Mouse (Mus musculus) lung, postnatal 10 days (tissue): ENCODE data around the gene Gprc5d.

Source experiments
- DNase-seq: peaks from one replicate; pipeline ENCODE4 v3.0.0; 2021

Gene Gprc5d

DNA sequence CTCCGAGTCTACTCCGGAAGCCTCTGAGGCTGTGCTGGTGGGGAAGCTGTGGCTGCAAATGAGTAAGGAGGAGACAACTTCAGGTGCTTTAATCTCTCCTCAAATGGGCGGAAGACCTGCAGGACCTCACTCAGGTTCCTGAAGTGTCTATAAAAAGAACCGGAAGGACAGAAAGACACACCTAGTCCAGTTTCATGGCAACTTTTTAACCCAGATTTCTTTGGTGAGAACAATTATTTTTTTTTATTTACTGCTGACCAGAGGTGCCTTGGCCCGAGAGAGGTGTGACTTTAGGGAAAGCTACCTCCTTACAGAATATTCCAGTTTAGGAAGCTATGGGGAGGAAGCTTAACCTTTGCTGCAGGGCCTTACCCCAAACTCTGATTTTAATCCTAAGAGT lies at the start of gene Gprc5d:
TSS of gene Gprc5d (minus strand) at position 101 of the 400 bp plus-strand sequence.
- no peak for DNase-seq

- DNase-seq, result no peak
Measured at GRCm38 (mm10) chr6:135166712-135167111, 48.6 kb upstream of the Gprc5d start.

DNA sequence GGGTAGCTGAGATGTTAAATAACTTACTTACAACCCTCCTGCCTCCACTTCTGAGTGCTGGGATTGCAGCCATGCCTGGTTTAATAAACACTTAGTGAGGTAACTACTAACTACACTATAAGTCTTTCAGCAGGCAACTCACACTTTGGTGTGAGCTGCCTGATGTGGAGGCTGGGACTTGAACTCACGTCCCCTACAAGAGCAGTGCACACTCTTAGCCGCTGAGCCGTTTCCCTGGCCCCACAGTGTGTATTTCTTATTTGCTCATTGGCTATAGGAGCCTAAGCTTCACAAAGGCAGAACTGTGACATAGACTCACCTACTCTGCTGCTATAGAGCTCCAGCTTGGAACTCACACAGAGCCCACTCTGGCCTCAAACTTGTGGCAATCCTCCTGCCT lies 48.2 kb upstream of the Gprc5d start:
- no peak for DNase-seq

DNA sequence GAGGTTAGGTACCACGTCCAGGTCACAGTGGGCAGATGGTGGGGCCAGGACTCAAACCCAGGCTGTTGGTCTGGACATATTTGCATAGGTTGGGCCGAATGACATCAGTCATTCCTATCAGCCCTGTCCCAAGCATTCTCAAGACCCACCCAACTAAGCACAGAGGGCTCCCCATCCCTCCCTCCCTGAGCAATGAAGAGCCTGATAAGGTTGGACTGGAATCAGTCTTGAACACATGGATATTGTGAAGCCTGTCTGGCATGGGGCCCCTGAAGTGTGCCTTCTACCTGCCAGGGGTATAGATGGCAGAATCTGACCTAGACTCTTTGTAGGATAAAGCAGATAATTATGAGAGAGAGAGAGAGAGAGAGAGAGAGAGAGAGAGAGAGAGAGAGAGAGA lies 47.6 kb upstream of the Gprc5d start:
- DNase-seq, result no peak

GRCm38 (mm10) chr6:135165191-135165590 lies 47.1 kb upstream of the Gprc5d start:
- DNase-seq, result no peak

DNA sequence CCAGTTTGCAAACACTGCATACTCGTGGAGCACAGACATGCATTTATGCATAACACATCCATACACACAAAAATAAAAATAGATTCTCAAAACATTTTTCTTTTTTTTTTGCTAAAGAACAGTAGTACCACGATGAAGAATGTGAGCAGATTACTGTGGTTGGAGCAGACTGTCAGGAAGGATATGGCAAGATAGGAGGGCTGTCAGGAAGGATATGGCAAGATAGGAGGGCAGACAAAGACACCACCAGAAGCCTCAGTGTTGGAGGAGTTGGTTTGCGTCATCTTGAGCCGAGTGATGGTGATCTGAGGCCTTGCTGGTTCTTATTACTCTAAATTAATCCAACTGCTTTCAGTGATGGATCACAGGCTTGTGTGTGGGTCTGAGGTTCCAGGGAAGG lies 44.8 kb upstream of the Gprc5d start:
- DNase-seq, result no peak

GRCm38 (mm10) chr6:135162311-135162710 lies 44.2 kb upstream of the Gprc5d start:
- no peak for DNase-seq

DNA sequence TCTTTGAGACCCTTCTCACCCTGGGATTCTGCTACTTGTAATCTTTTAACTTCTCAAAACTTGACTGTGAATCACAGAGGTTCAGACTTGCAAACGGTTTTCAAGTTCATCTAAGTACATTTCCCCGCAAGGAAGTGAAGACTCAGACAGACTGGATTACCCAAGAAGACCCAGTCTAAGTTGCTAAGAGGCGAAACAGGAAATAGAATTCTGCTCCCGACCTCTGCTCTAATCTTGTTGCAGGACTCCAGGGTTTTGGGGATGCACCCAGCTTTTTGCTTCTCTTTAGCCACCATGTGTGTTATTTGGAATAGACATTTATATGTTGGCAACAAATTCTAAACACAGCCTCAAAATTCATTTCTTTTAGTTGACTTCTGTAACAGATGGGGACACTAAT lies 43.3 kb upstream of the Gprc5d start:
- no peak for DNase-seq

GRCm38 (mm10) chr6:135158509-135158908 lies 40.4 kb upstream of the Gprc5d start:
- no peak for DNase-seq

DNA sequence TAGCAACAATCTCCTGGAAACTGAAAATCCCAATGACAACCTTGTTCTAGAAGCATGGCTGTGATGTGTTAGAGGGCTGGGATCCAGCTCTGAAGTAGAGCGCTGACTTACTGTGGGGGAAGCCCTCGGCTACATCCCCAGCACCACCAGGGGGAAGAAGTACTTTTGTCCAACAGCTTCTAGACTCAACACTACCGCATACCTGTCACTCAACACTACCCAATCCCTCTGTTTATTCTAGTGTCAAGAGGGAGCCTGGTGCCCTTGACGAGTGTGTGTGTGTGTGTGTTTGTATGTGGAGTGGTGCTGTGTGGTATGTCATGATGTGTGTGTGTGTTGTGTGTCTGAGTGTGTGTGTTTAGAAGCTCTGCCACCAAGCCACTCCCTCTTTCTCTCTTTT lies 39.4 kb upstream of the Gprc5d start:
- DNase-seq, result peak; percentile 24

DNA sequence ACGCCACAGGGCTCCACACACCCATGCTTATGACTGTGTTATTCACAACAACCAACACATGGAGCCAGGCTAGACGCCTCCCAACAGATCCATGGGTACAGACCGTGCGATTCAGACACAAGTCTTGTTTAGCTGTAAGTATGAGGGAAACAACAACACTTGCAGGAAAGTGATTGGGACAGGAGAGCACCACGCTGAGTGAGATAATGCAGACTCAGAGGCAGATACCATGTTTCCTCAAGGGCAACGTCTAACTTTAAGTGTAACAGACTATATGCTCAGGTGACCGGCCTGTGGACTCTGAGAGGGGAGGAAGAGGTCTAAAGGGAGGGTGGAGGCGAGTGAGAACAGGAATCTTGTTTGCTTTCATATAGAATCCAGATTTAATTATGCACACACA lies 38.5 kb upstream of the Gprc5d start:
- DNase-seq, result no peak

GRCm38 (mm10) chr6:135153719-135154118 lies 35.6 kb upstream of the Gprc5d start:
- DNase-seq, result no peak

DNA sequence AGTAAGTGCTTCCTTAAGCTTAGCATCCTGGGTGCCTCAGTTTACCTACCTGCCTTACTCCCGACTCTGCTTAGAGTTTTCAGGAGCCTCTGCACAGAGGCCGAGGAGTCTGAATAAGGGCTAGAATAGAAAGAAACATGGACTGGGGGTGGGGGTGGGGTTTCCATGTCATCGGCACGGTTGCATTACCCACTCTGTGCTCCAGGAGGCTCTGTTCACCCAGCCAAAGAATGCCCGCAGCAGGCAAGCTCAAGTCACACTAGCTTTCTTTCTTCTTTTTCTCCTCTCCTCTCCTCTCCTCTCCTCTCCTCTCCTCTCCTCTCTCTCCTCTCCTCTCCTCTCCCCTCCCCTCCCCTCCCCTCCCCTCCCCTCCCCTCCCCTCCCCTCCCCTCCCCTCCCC lies 32.2 kb upstream of the Gprc5d start:
- peak; percentile 47 for DNase-seq

DNA sequence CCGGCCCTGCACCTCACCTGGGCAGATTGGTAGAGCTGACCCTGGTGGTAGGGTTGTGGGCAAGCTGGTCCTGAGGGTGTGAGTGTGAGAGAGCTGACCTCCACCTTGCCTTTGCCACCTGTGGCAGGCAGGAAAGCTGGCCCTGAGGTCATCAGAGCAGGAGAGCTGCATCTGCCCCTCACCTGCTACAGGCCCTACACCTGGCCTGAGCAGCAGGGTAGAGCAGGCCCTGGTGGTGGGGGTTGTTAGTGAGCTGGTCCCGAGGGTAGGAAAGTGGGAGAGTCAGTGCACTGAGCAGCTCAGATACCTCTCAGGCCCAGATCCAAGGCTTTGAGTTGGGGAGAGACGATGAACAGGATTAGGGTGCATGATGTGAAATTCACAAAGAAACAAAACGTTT lies 31.6 kb upstream of the Gprc5d start:
- DNase-seq, result no peak

DNA sequence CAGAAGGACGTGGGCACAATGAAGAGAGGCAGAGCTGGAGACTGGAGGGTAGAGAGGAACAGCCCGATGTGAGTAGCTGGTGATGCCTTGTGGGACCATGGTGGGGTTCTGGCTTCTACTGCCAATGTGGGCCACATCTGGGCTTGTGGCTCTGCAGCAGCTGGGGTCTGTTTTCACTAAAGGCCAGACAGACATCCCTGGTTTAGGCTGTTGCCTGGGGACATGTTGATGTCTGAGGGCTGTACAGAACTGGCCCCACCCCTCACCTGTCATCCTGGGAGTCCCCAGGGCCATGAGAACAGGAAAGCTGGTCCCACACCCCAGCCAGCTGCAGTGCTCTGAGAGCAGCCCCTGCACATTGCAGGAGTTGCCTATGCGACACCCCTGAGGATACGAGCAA lies 31.1 kb upstream of the Gprc5d start:
- DNase-seq, result no peak

DNA sequence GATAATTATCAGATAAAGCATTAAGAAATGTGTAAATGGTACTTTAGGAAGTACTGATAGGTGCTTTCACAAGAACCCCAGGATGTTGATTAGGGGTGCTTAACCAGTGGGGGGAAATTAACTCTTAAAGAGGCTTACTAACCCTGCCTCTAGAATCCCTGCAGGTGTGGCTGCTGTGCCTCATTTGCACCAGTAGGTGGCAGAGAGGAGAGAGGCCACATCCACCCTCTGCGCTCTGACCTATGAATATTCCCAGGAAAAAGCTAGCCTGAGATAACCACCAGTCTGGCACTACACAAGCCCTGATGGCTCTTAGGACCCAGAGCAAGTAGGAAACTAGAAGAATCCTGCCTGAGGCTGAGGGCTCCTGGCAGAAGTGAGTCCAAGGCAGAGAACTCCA lies 30.4 kb upstream of the Gprc5d start:
- peak; percentile 49 for DNase-seq

DNA sequence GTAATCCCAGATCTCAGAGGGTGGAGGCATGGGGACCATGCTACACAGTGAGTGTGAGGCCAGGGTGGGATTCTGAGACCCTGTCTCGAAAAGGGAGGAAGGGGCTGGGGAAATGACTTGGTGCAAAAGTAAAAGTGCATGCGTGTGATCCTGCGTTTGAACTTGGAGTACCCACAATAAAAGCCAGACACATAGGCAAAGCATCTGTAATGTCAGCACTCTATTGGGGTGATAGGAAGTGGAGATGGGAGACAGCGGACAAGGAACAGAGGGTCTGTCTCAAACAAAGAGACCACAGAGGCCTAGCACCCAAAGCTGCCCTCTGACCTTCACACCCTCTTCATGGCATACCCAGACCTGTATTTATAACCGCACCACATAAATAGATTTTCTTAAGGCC lies 27.9 kb upstream of the Gprc5d start:
- DNase-seq, result no peak

- DNase-seq, result peak; percentile 50
Measured at GRCm38 (mm10) chr6:135144516-135144915, 26.4 kb upstream of the Gprc5d start.

DNA sequence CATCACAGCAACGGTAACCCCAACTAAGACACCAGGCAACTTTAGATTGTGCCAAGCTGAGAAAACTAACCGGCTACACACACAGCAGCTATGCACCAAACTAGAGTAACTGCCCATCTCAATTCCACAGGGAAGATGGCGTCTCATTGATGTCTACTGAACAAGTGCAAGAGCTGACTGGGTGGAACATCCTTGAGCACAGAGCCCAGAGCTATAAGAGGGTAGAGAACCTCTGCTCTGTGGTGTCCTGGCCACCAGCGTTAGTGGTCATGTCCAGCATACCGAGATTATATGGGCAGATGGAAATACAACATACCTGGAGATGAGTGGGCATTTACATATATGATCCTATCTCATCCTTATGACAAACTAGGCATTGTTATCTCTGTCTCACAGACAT lies 25.1 kb upstream of the Gprc5d start:
- no peak for DNase-seq

GRCm38 (mm10) chr6:135141451-135142147 lies 23.5 kb upstream of the Gprc5d start:
- DNase-seq, result no peak

- DNase-seq, result no peak
Measured at GRCm38 (mm10) chr6:135138746-135139145, 20.7 kb upstream of the Gprc5d start.

- DNase-seq, result peak; percentile 61
Measured at GRCm38 (mm10) chr6:135138207-135138606, 20.1 kb upstream of the Gprc5d start.

- DNase-seq, result peak; percentile 74
Measured at GRCm38 (mm10) chr6:135137736-135138135, 19.7 kb upstream of the Gprc5d start.

GRCm38 (mm10) chr6:135136439-135137161 lies 18.5 kb upstream of the Gprc5d start:
- peak; percentile 56 for DNase-seq

DNA sequence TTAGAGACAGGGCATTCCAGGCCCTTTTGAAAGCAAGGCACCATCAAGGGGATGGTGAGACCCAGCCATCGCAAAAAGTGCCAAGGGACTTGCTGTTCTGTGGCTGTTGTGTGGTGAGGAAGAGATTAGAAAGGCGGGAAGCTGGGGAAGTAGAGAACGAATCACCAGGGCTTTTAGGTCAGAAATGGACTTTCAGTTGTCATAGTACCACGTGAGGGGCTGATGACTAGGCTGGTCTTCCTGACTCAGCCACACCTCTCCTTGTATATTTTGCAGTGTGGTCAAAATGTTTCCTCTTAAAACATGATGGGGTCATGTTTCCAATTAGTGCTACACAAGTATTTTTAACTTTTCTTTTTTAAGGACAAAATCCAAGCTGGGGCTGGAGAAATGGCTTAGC lies 17.7 kb upstream of the Gprc5d start:
- no peak for DNase-seq
